Mouse (Mus musculus): ENCODE measurements around the gene Trim8.

GRCm38 (mm10) chr19:46499836-46500580 is 1.5 kb upstream of the Trim8 start:
- TF ChIP-seq CTCF (IDR thresholded peaks at IDR 0.05; ENCODE audit: borderline replicate concordance, extremely low read depth, insufficient read depth, insufficient read length): no peak
- no peak; the same call in 1 of the 2 replicates for TF ChIP-seq POLR2A (IDR thresholded peaks at IDR 0.05; ENCODE audit: borderline replicate concordance, extremely low read depth, insufficient read depth, insufficient read length, poor library complexity, severe bottlenecking)
